21 mouse cellular contexts compared by ENCODE assay signal in the genomic region with DNA sequence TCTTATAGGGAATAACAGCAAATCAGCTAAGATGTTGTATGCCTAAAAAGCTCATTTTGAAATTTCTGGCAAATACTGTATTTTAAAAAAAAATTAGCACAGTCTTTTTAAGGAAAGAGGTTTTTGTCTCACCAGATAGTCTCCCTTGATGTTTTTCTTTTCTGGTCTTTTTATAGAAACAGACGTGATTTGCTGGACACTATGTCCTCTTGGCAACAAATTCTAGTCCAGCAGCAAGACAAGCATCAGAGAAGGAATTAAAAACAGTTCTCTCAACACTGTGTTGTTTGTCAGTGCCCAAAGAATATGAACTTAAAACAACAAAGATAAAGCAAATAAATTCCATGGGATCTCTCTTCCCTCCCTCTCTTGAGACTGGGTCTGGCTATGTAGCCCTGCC.
DNase-seq lines count a peak whose midpoint lies in the region; ATAC-seq and TF ChIP-seq lines count a peak whose summit lies in the region.
"Had no signal": no experiment of that assay in that cellular context is flagged by ENCODE, and none has a peak within 500 bp of the region (broad histone marks: within the 10 kb centered on the region; RNA-seq: fewer than 3 reads in every experiment).

No protein-coding gene starts in this region.

- H3K27me3 ChIP-seq in heart, embryonic 13.5 days (replicated peaks) = no peaks in the 10 kb centered on the region
- H3K27me3 ChIP-seq in liver, adult 2 months (ENCODE audit: control insufficient read depth, insufficient read depth, low read length) = no peaks in the 10 kb centered on the region
- H3K27me3 ChIP-seq in liver, postnatal 0 days (ENCODE audit: insufficient read depth, low read length) = no peaks in the 10 kb centered on the region
- no peaks in the 10 kb centered on the region for H3K27me3 ChIP-seq in heart, postnatal 0 days (ENCODE audit: control insufficient read depth, insufficient read depth, low read length)
- H3K27me3 ChIP-seq: embryonic facial prominence, embryonic 15.5 days; hindbrain, embryonic 15.5 days; intestine, embryonic 15.5 days; limb, embryonic 15.5 days; neural tube, embryonic 15.5 days; stomach, embryonic 15.5 days had no signal

- H3K4me1 ChIP-seq in heart, embryonic 13.5 days = peaks cover 32% of the 10 kb centered on the region
- H3K4me1 ChIP-seq in liver, adult 2 months (ENCODE audit: control insufficient read depth, insufficient read depth, low read length) = no peaks in the 10 kb centered on the region
- no peaks in the 10 kb centered on the region for H3K4me1 ChIP-seq in liver, postnatal 0 days (ENCODE audit: insufficient read depth)
- peaks cover 29% of the 10 kb centered on the region for H3K4me1 ChIP-seq in heart, postnatal 0 days (ENCODE audit: control insufficient read depth, insufficient read depth)
- H3K4me1 ChIP-seq: embryonic facial prominence, embryonic 15.5 days; hindbrain, embryonic 15.5 days; intestine, embryonic 15.5 days; neural tube, embryonic 15.5 days; stomach, embryonic 15.5 days had no signal

- TF ChIP-seq POLR2A in liver, adult 2 months (IDR thresholded peaks at IDR 0.05; ENCODE audit: extremely low read depth, insufficient read depth, low read length) = no peak

- H3K9ac ChIP-seq in heart, embryonic 13.5 days = no peak overlapping the region
- no peak overlapping the region for H3K9ac ChIP-seq in liver, adult 2 months (ENCODE audit: low read depth, low read length)
- no peak overlapping the region for H3K9ac ChIP-seq in liver, postnatal 0 days (replicated peaks)
- no peak overlapping the region for H3K9ac ChIP-seq in heart, postnatal 0 days (replicated peaks; ENCODE audit: low read depth, low read length)
- H3K9ac ChIP-seq: embryonic facial prominence, embryonic 15.5 days; forebrain, postnatal 0 days; hindbrain, embryonic 15.5 days; intestine, embryonic 15.5 days; limb, embryonic 15.5 days; neural tube, embryonic 15.5 days; stomach, embryonic 15.5 days had no signal

- intact Hi-C loops in heart, postnatal 25 days (cut with DNase I) = loop anchor here (5.0 kb wide), 1 partner anchor 162 kb away; no protein-coding TSS in a partner anchor

- peak; percentile 10 for DNase-seq in cerebellum, adult 9-10 months
- DNase-seq in cerebellum, postnatal 14 days = no peak
- DNase-seq in heart, postnatal 25 days (ENCODE audit: low spot score) = no peak
- peak; percentile 11 for DNase-seq in liver, adult 2 months (ENCODE audit: extremely low read depth, low read depth, low spot score)
- no peak for DNase-seq in liver, postnatal 0 days
- peak; percentile 52 for DNase-seq in heart, postnatal 0 days (ENCODE audit: low spot score)
- no peak for DNase-seq in Muller cell, postnatal 12 days (ENCODE audit: inconsistent ontology term)
- DNase-seq: adrenal gland, postnatal 14 days; cerebellum, adult 11-12 months; cerebellum, postnatal 36 days; forebrain, postnatal 0 days; right cerebral cortex, postnatal 14 days had no signal

- 9% methylated on average over 1 of the region's 1 CpGs for WGBS in heart, embryonic 13.5 days
- 70% methylated on average over 1 of the region's 1 CpGs for WGBS in liver, adult 2 months
- WGBS in liver, postnatal 0 days (ENCODE audit: insufficient replicate concordance) = 72% methylated on average over 1 of the region's 1 CpGs
- 6% methylated on average over 1 of the region's 1 CpGs for WGBS in heart, postnatal 0 days

- H3K27ac ChIP-seq in heart, embryonic 13.5 days (replicated peaks) = 0 out of 2 replicates have a peak overlapping the region, but pooled peaks have one; percentile 28
- H3K27ac ChIP-seq in liver, adult 2 months (replicated peaks; ENCODE audit: insufficient read depth, low read depth, low read length) = no peak overlapping the region
- H3K27ac ChIP-seq in liver, postnatal 0 days (ENCODE audit: low read depth) = no peak overlapping the region
- H3K27ac ChIP-seq in heart, postnatal 0 days (ENCODE audit: low read depth) = peak overlapping the region; percentile 72
- H3K27ac ChIP-seq: embryonic facial prominence, embryonic 15.5 days; hindbrain, embryonic 15.5 days; intestine, embryonic 15.5 days; limb, embryonic 15.5 days; neural tube, embryonic 15.5 days; stomach, embryonic 15.5 days had no signal

- TF ChIP-seq CTCF in liver, adult 2 months (IDR thresholded peaks at IDR 0.05; ENCODE audit: low read depth, low read length) = no peak
- no peak for TF ChIP-seq CTCF in liver, postnatal 0 days (IDR thresholded peaks at IDR 0.05; ENCODE audit: low read depth)
- TF ChIP-seq CTCF in heart, postnatal 0 days (IDR thresholded peaks at IDR 0.05; ENCODE audit: low read depth) = no peak

- TF ChIP-seq EP300 in liver, postnatal 0 days (IDR thresholded peaks at IDR 0.05; ENCODE audit: low read depth) = no peak
- TF ChIP-seq EP300 in heart, postnatal 0 days (IDR thresholded peaks at IDR 0.05; ENCODE audit: low read depth) = no peak

- no peak overlapping the region for H3K4me2 ChIP-seq in heart, embryonic 13.5 days
- H3K4me2 ChIP-seq in liver, postnatal 0 days (ENCODE audit: low read depth, low read length) = no peak overlapping the region
- H3K4me2 ChIP-seq in heart, postnatal 0 days (ENCODE audit: low read depth, low read length) = no peak overlapping the region
- H3K4me2 ChIP-seq: embryonic facial prominence, embryonic 15.5 days; hindbrain, embryonic 15.5 days; intestine, embryonic 15.5 days; limb, embryonic 15.5 days; neural tube, embryonic 15.5 days; stomach, embryonic 15.5 days had no signal

- H3K4me3 ChIP-seq in heart, embryonic 13.5 days = no peak overlapping the region
- no peak overlapping the region for H3K4me3 ChIP-seq in liver, adult 2 months (ENCODE audit: insufficient read depth, low read depth, low read length)
- no peak overlapping the region for H3K4me3 ChIP-seq in liver, postnatal 0 days (ENCODE audit: low read depth, low read length)
- H3K4me3 ChIP-seq in heart, postnatal 0 days (ENCODE audit: low read depth, low read length) = no peak overlapping the region
- H3K4me3 ChIP-seq: embryonic facial prominence, embryonic 15.5 days; hindbrain, embryonic 15.5 days; intestine, embryonic 15.5 days; limb, embryonic 15.5 days; neural tube, embryonic 15.5 days; stomach, embryonic 15.5 days had no signal

- no peaks in the 10 kb centered on the region for H3K79me2 ChIP-seq in liver, adult 2 months (ENCODE audit: control insufficient read depth, insufficient read depth, low read length)

- H3K36me3 ChIP-seq in heart, embryonic 13.5 days = peaks cover 3% of the 10 kb centered on the region; the same call in 1 of the 2 replicates
- no peaks in the 10 kb centered on the region for H3K36me3 ChIP-seq in liver, adult 2 months (ENCODE audit: control insufficient read depth, insufficient read depth, low read length)
- no peaks in the 10 kb centered on the region for H3K36me3 ChIP-seq in liver, postnatal 0 days (replicated peaks; ENCODE audit: insufficient read depth, low read length)
- H3K36me3 ChIP-seq in heart, postnatal 0 days (replicated peaks; ENCODE audit: control insufficient read depth, insufficient read depth, low read length) = no peaks in the 10 kb centered on the region
- H3K36me3 ChIP-seq: embryonic facial prominence, embryonic 15.5 days; hindbrain, embryonic 15.5 days; intestine, embryonic 15.5 days; limb, embryonic 15.5 days; neural tube, embryonic 15.5 days; stomach, embryonic 15.5 days had no signal

- no peaks in the 10 kb centered on the region for H3K9me3 ChIP-seq in heart, embryonic 13.5 days
- H3K9me3 ChIP-seq in liver, postnatal 0 days (ENCODE audit: low read length) = no peaks in the 10 kb centered on the region
- no peaks in the 10 kb centered on the region for H3K9me3 ChIP-seq in heart, postnatal 0 days (replicated peaks; ENCODE audit: control insufficient read depth, low read length)
- H3K9me3 ChIP-seq: embryonic facial prominence, embryonic 15.5 days; hindbrain, embryonic 15.5 days; intestine, embryonic 15.5 days; limb, embryonic 15.5 days; neural tube, embryonic 15.5 days; stomach, embryonic 15.5 days had no signal

- no peak for ATAC-seq in heart, embryonic 13.5 days (ENCODE audit: extremely low read depth, insufficient number of reproducible peaks, low FRiP score, low TSS enrichment)
- no peak for ATAC-seq in liver, postnatal 0 days
- ATAC-seq in heart, postnatal 0 days (ENCODE audit: insufficient read depth, low read depth) = peak; percentile 40
- ATAC-seq: activated CD4-positive, CD25-positive, alpha-beta regulatory T cell, adult 4 months; forebrain, postnatal 0 days; intestine, embryonic 15.5 days; midbrain, embryonic 16.5 days had no signal

Comparison
In these comparisons a context has a peak if more than half of its experiments do, and no peak if none do; other contexts are left out.
1. DNase-seq: peak in cerebellum, adult 9-10 months (single experiment), liver, adult 2 months (single experiment) and heart, postnatal 0 days (single experiment); none in cerebellum, postnatal 14 days (0 of 2), heart, postnatal 25 days (single experiment), liver, postnatal 0 days (single experiment) and Muller cell, postnatal 12 days (single experiment).
2. H3K27ac ChIP-seq: peak in heart, embryonic 13.5 days (single experiment) and heart, postnatal 0 days (single experiment); none in liver, adult 2 months (single experiment) and liver, postnatal 0 days (single experiment).